Mouse (Mus musculus): ENCODE measurements around the gene Tbc1d1. TPM values are rescaled to one million over a fixed set of nuclear protein-coding genes. Genes with fewer than 3 reads are reported as not detected.

The Tbc1d1 gene
- polyA plus RNA-seq, 1 experiment from 2014 or later = 33.4 TPM

GRCm38 (mm10) chr5:64193353-64193752, 37.2 kb downstream of the Tbc1d1 start:
- Histone ChIP-seq H3K4me2 (ENCODE audit: low read length) (no peak overlapping the region), H3K4me3 (ENCODE audit: control insufficient read depth in 1 of 2, insufficient read depth in 1 of 2, low read depth in 1 of 2, low read length in 2 of 2) (no peak overlapping the region)

GRCm38 (mm10) chr5:64196250-64196865, 40.3 kb downstream of the Tbc1d1 start:
- no peak overlapping the region for H3K4me2 ChIP-seq (ENCODE audit: low read length)
- peaks cover 7 to 8% of the 10 kb centered on the region in 2 experiments; a peak in 3 of 4 replicates for H3K4me1 ChIP-seq (ENCODE audit: control insufficient read depth in 2 of 2, insufficient read depth in 2 of 2, low read length in 2 of 2)
- no peaks in the 10 kb centered on the region for H3K27me3 ChIP-seq (ENCODE audit: control insufficient read depth, insufficient read depth, low read length)
- no peak overlapping the region for H3K9ac ChIP-seq (ENCODE audit: low read length)
- ATAC-seq (ENCODE audit: insufficient number of reproducible peaks, insufficient read depth, low FRiP score, low read depth) = no peak
- WGBS = 95% methylated on average over 1 of the region's 1 CpGs
- H3K27ac ChIP-seq (replicated peaks in 1 of 2; ENCODE audit: control insufficient read depth in 1 of 2, insufficient read depth in 1 of 2, low read depth in 2 of 2, low read length in 2 of 2) = no peak overlapping the region; a peak in 1 of 4 replicates
- H3K36me3 ChIP-seq (ENCODE audit: control insufficient read depth, insufficient read depth, low read length) = no peaks in the 10 kb centered on the region
- H3K4me3 ChIP-seq (ENCODE audit: control insufficient read depth in 1 of 2, insufficient read depth in 1 of 2, low read depth in 1 of 2, low read length in 2 of 2) = no peak overlapping the region
- no peaks in the 10 kb centered on the region for H3K9me3 ChIP-seq (ENCODE audit: control insufficient read depth, low read length)

More at GRCm38 (mm10) chr5:64193353-64193752, 37.2 kb downstream of the Tbc1d1 start:
- WGBS = 47% methylated on average over 11 of the region's 11 CpGs
- ATAC-seq (ENCODE audit: insufficient number of reproducible peaks, insufficient read depth, low FRiP score, low read depth) = no peak
- Histone ChIP-seq H3K4me1 (ENCODE audit: control insufficient read depth in 2 of 2, insufficient read depth in 2 of 2, low read length in 2 of 2) (peaks cover 7 to 8% of the 10 kb centered on the region in 2 experiments; a peak in 3 of 4 replicates), H3K27ac (replicated peaks in 1 of 2; ENCODE audit: control insufficient read depth in 1 of 2, insufficient read depth in 1 of 2, low read depth in 2 of 2, low read length in 2 of 2) (no peak overlapping the region; a peak in 1 of 4 replicates), H3K9ac (ENCODE audit: low read length) (no peak overlapping the region), H3K36me3 (ENCODE audit: control insufficient read depth, insufficient read depth, low read length) (peaks cover 5% of the 10 kb centered on the region; the same call in 1 of the 2 replicates), H3K27me3 (ENCODE audit: control insufficient read depth, insufficient read depth, low read length) (no peaks in the 10 kb centered on the region), H3K9me3 (ENCODE audit: control insufficient read depth, low read length) (peaks cover 7% of the 10 kb centered on the region)

GRCm38 (mm10) chr5:64196866-64197321, 40.8 kb downstream of the Tbc1d1 start:
- Histone ChIP-seq H3K9me3 (ENCODE audit: control insufficient read depth, low read length) (no peaks in the 10 kb centered on the region), H3K4me2 (ENCODE audit: low read length) (no peak overlapping the region), H3K9ac (ENCODE audit: low read length) (no peak overlapping the region), H3K27ac (replicated peaks in 1 of 2; ENCODE audit: control insufficient read depth in 1 of 2, insufficient read depth in 1 of 2, low read depth in 2 of 2, low read length in 2 of 2) (no peak overlapping the region; a peak in 1 of 4 replicates), H3K36me3 (ENCODE audit: control insufficient read depth, insufficient read depth, low read length) (no peaks in the 10 kb centered on the region), H3K4me3 (ENCODE audit: control insufficient read depth in 1 of 2, insufficient read depth in 1 of 2, low read depth in 1 of 2, low read length in 2 of 2) (no peak overlapping the region), H3K4me1 (ENCODE audit: control insufficient read depth in 2 of 2, insufficient read depth in 2 of 2, low read length in 2 of 2) (peaks cover 7 to 8% of the 10 kb centered on the region in 2 experiments; a peak in 3 of 4 replicates), H3K27me3 (ENCODE audit: control insufficient read depth, insufficient read depth, low read length) (no peaks in the 10 kb centered on the region)
- WGBS = 56% methylated on average over 5 of the region's 5 CpGs
- ATAC-seq (ENCODE audit: insufficient number of reproducible peaks, insufficient read depth, low FRiP score, low read depth) = peak; percentile 64; the same call in 1 of the 2 replicates

DNA sequence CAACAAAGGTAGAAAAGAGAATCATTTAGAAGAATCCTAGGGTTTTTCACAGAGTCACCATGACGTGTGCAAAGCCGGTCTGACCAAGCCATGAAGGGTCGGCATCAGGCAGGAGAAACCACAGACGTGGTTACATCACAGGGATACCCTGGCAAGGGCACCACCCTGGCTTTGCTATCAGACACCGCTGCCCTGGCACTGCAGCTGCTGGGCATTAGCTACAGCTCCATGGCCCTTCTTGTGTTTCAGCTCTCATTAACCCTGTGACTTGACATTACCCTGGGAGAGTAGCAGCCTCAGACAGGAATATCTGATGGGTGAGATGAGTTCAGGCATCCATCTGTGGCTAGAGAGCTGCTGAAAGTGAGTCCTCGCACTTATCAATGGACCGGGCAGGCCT, 42.5 kb downstream of the Tbc1d1 start:
- Histone ChIP-seq H3K36me3 (ENCODE audit: control insufficient read depth, insufficient read depth, low read length) (no peaks in the 10 kb centered on the region), H3K27ac (replicated peaks in 1 of 2; ENCODE audit: control insufficient read depth in 1 of 2, insufficient read depth in 1 of 2, low read depth in 2 of 2, low read length in 2 of 2) (no peak overlapping the region), H3K4me3 (ENCODE audit: control insufficient read depth in 1 of 2, insufficient read depth in 1 of 2, low read depth in 1 of 2, low read length in 2 of 2) (no peak overlapping the region), H3K9ac (ENCODE audit: low read length) (no peak overlapping the region), H3K4me1 (ENCODE audit: control insufficient read depth in 2 of 2, insufficient read depth in 2 of 2, low read length in 2 of 2) (peaks cover 7 to 8% of the 10 kb centered on the region in 2 experiments; a peak in 3 of 4 replicates), H3K4me2 (ENCODE audit: low read length) (no peak overlapping the region), H3K9me3 (ENCODE audit: control insufficient read depth, low read length) (no peaks in the 10 kb centered on the region), H3K27me3 (ENCODE audit: control insufficient read depth, insufficient read depth, low read length) (no peaks in the 10 kb centered on the region)
- ATAC-seq (ENCODE audit: insufficient number of reproducible peaks, insufficient read depth, low FRiP score, low read depth) = no peak
- 87% methylated on average over 7 of the region's 7 CpGs for WGBS

DNA sequence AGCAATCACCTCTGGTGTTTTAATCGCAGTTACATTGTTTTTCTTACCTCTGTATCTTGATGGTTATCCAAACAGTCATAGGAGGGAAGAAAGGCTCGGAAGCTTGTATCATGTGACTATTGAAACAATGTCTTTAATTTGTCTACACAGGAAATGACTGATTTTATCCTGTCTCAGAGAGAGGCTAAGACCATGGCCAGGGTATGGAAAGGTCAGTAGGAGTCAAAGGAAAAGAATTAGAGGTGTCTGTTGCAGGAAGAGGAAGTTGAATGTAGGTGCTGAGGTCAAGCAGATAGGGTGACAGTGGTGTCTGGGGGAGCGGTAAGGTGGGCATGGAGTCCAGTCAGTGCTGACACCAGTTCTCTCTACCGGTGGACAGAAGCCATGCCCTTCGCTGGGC, 45.0 kb downstream of the Tbc1d1 start:
- Histone ChIP-seq H3K4me1 (ENCODE audit: control insufficient read depth in 2 of 2, insufficient read depth in 2 of 2, low read length in 2 of 2) (peaks cover 7 to 8% of the 10 kb centered on the region in 2 experiments; a peak in 3 of 4 replicates), H3K9ac (ENCODE audit: low read length) (no peak overlapping the region), H3K27me3 (ENCODE audit: control insufficient read depth, insufficient read depth, low read length) (no peaks in the 10 kb centered on the region), H3K9me3 (ENCODE audit: control insufficient read depth, low read length) (no peaks in the 10 kb centered on the region), H3K4me2 (ENCODE audit: low read length) (no peak overlapping the region), H3K36me3 (ENCODE audit: control insufficient read depth, insufficient read depth, low read length) (no peaks in the 10 kb centered on the region), H3K4me3 (ENCODE audit: control insufficient read depth in 1 of 2, insufficient read depth in 1 of 2, low read depth in 1 of 2, low read length in 2 of 2) (no peak overlapping the region), H3K27ac (replicated peaks in 1 of 2; ENCODE audit: control insufficient read depth in 1 of 2, insufficient read depth in 1 of 2, low read depth in 2 of 2, low read length in 2 of 2) (no peak overlapping the region)
- ATAC-seq (ENCODE audit: insufficient number of reproducible peaks, insufficient read depth, low FRiP score, low read depth) = no peak
- 59% methylated on average over 5 of the region's 5 CpGs for WGBS

- no peaks in the 10 kb centered on the region for H3K9me3 ChIP-seq (ENCODE audit: control insufficient read depth, low read length)
- H3K4me2 ChIP-seq (ENCODE audit: low read length) = no peak overlapping the region
- H3K36me3 ChIP-seq (ENCODE audit: control insufficient read depth, insufficient read depth, low read length) = no peaks in the 10 kb centered on the region
- H3K4me3 ChIP-seq (ENCODE audit: control insufficient read depth in 1 of 2, insufficient read depth in 1 of 2, low read depth in 1 of 2, low read length in 2 of 2) = no peak overlapping the region
- H3K27me3 ChIP-seq (ENCODE audit: control insufficient read depth, insufficient read depth, low read length) = no peaks in the 10 kb centered on the region
- H3K4me1 ChIP-seq (ENCODE audit: control insufficient read depth in 2 of 2, insufficient read depth in 2 of 2, low read length in 2 of 2) = peaks cover 0 to under 1% of the 10 kb centered on the region in 2 experiments; a peak in 2 of 4 replicates
- 27% methylated on average over 2 of the region's 2 CpGs for WGBS
- H3K9ac ChIP-seq (ENCODE audit: low read length) = no peak overlapping the region
- no peak for ATAC-seq (ENCODE audit: insufficient number of reproducible peaks, insufficient read depth, low FRiP score, low read depth)
- no peak overlapping the region for H3K27ac ChIP-seq (replicated peaks in 1 of 2; ENCODE audit: control insufficient read depth in 1 of 2, insufficient read depth in 1 of 2, low read depth in 2 of 2, low read length in 2 of 2)
Observed at GRCm38 (mm10) chr5:64202306-64202705, 46.2 kb downstream of the Tbc1d1 start.

DNA sequence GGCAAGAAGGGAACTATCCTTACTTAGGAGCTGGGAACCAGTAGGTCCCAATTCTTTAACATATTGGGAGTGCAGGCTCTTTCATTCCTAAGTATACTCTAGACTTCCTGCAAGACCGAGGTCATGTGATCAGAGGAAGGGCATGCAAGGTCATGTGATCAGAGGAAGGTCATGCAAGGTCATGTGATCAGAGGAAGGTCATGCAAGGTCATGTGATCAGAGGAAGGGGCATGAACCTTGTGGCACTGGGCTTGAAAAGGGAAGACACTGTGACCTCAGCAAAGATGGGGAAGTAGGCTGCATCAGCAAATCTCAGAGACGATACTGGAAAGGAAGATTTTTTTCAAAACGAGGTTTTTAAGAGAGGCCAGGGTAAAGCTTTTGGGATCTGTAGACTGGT, 49.5 kb downstream of the Tbc1d1 start:
- H3K4me3 ChIP-seq (ENCODE audit: control insufficient read depth in 1 of 2, insufficient read depth in 1 of 2, low read depth in 1 of 2, low read length in 2 of 2) = no peak overlapping the region
- no peak for ATAC-seq (ENCODE audit: insufficient number of reproducible peaks, insufficient read depth, low FRiP score, low read depth)
- H3K9me3 ChIP-seq (ENCODE audit: control insufficient read depth, low read length) = no peaks in the 10 kb centered on the region
- H3K9ac ChIP-seq (ENCODE audit: low read length) = no peak overlapping the region
- WGBS = 90% methylated on average over 3 of the region's 3 CpGs
- H3K27ac ChIP-seq (replicated peaks in 1 of 2; ENCODE audit: control insufficient read depth in 1 of 2, insufficient read depth in 1 of 2, low read depth in 2 of 2, low read length in 2 of 2) = no peak overlapping the region
- no peaks in the 10 kb centered on the region for H3K27me3 ChIP-seq (ENCODE audit: control insufficient read depth, insufficient read depth, low read length)
- H3K4me2 ChIP-seq (ENCODE audit: low read length) = no peak overlapping the region
- no peaks in the 10 kb centered on the region; a peak in 1 of 4 replicates for H3K4me1 ChIP-seq (ENCODE audit: control insufficient read depth in 2 of 2, insufficient read depth in 2 of 2, low read length in 2 of 2)
- no peaks in the 10 kb centered on the region for H3K36me3 ChIP-seq (ENCODE audit: control insufficient read depth, insufficient read depth, low read length)
